Mouse (Mus musculus) midbrain, embryonic 14.5 days (tissue): ENCODE data around the gene Gm45902. TPM values are rescaled to one million over a fixed set of nuclear protein-coding genes. Genes with fewer than 3 reads are reported as not detected.
A peak's percentile ranks its signal among the peaks of the same experiment; 100 is the strongest.

Source experiments
- ATAC-seq: fragments of 200-750 bp; cut with Nextera tagmentation; 2 replicates; pipeline ENCODE4 v1.8.0; 2017; ENCODE audit warnings: moderate number of reproducible peaks, moderate library complexity; ENCODE audit not compliant: low FRiP score, low TSS enrichment
- DNase-seq: peaks from one replicate; pipeline ENCODE4 v3.0.0-alpha.2; 2015
- H3K27ac ChIP-seq: fragments of 300-500 bp; sonication (generic); replicated peaks from 2 replicates; pipeline ENCODE4 v1.5.1; 2014; ENCODE audit warnings: mild to moderate bottlenecking, low read depth, low read length, moderate library complexity
- H3K27me3 ChIP-seq: fragments of 300-500 bp; sonication (generic); 2 replicates; pipeline ENCODE4 v1.6.1; 2014; ENCODE audit warnings: low read length, control low read depth, mixed read lengths; ENCODE audit not compliant: control insufficient read depth, insufficient read depth
- H3K36me3 ChIP-seq: fragments of 300-500 bp; sonication (generic); 2 replicates; pipeline ENCODE4 v1.6.1; 2014; ENCODE audit warnings: low read length, control low read depth; ENCODE audit not compliant: control insufficient read depth, insufficient read depth
- H3K4me1 ChIP-seq: fragments of 300-500 bp; sonication (generic); 2 replicates; pipeline ENCODE4 v1.6.1; 2014; ENCODE audit warnings: mild to moderate bottlenecking, antibody characterized with exemption, low read length, control low read depth; ENCODE audit not compliant: control insufficient read depth, insufficient read depth
- H3K4me2 ChIP-seq: fragments of 300-500 bp; sonication (generic); 2 replicates; pipeline ENCODE4 v1.6.1; 2014; ENCODE audit warnings: mild to moderate bottlenecking, low read length, moderate library complexity
- H3K4me3 ChIP-seq: fragments of 300-500 bp; sonication (generic); replicated peaks from 2 replicates; pipeline ENCODE4 v1.5.1; 2014; ENCODE audit warnings: low read depth, low read length
- H3K9ac ChIP-seq: fragments of 300-500 bp; sonication (generic); replicated peaks from 2 replicates; pipeline ENCODE4 v1.6.1; 2014; ENCODE audit warnings: mild to moderate bottlenecking, low read length, moderate library complexity
- H3K9me3 ChIP-seq: fragments of 300-500 bp; sonication (generic); 2 replicates; pipeline ENCODE4 v1.6.1; 2016; ENCODE audit warnings: low read length, control low read depth, mixed read lengths; ENCODE audit not compliant: control insufficient read depth
- WGBS: fragments of 180-500 bp; shearing (Covaris S2); extraction: QIAGEN DNeasy Blood & Tissue Kit; methylation state at CpG from one replicate; pipeline ENCODE4 v1.1.7; 2014; 5-methylcytosine and 5-hydroxymethylcytosine counted together
- polyA plus RNA-seq: library from polyadenylated mRNA; unstranded; fragments of >200 nt; fragmentation: Nextera tagmentation; extraction: Ambion mirVana; gene quantifications from 2 replicates; pipeline ENCODE4 v1.2.1, GENCODE M21; 2014

Gene Gm45902
- polyA plus RNA-seq, 1 experiment from 2014 or later, result 8.5 TPM

DNA sequence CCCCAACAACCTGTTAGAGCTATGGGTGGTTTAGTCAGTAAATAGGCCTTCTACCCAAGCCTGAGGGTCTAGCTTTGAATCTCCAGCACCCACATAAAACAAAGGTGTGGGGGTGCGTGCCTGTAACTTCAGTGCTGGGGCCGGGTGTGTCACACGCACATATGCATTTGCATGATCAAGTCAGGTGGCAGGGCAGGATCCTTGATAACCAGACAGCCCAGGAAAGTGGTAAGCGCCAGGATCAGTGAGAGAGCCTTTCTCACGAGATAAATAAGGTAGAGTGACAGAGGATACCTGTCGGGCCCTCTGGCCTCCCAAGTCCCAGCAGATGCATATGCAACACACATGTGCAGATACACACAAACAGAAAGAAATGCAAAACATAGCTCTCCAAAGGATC lies 13.0 kb downstream of the Gm45902 start:
- 95% methylated on average over 6 of the region's 6 CpGs for WGBS
- no peak overlapping the region for H3K9ac ChIP-seq
- no peaks in the 10 kb centered on the region for H3K4me1 ChIP-seq
- no peak overlapping the region for H3K27ac ChIP-seq
- no peak overlapping the region for H3K4me2 ChIP-seq
- no peaks in the 10 kb centered on the region for H3K9me3 ChIP-seq
- no peak overlapping the region for H3K4me3 ChIP-seq
- H3K27me3 ChIP-seq, result no peaks in the 10 kb centered on the region
- peaks cover 68% of the 10 kb centered on the region for H3K36me3 ChIP-seq
- no peak for ATAC-seq
- no peak for DNase-seq

DNA sequence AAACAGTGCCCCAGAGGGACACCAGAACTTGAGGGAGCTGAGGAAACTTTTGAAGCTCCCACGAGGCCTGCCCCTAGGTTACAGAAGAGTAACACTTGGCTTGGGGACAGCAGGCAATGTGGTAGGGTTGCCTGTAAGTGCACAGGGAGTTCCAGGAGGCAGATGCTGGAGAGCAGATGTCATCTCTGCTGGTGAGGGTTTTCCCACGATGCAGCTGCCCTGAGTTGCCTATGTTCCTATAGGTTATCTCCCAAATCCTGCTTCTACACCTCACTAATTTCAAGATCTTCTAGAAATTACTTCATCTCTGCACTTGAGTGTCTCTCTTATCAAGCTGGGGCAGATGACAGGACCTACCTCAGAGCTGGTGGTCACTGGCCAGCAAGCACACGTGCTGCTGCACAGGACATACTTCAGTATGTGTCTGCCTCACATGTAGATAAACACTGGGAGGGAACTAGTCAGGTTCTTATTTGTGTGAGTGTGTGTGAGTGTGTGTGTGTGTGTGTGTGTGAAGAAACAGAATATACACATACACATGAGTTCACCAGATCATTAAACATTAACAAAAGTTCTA lies 18.7 kb downstream of the Gm45902 start:
- H3K36me3 ChIP-seq, result peaks cover 82% of the 10 kb centered on the region

DNA sequence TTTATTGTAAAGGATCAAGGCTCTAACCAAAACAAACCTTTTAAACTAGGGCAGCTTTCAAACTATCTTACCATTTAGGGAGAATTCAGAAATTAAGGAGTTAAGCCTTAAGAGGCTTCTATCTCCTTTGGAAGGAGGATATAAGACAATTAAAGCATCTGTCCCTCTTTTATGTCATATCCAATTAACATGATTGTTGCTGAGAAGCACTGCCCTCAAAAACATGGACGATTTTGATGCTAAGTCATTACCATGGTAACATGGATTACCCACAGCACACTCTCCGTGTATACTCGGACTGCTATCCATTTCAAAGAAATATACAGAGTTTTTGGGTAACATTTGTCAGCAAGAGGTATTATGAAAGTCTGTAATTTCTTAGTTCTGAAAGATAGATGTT lies 22.8 kb downstream of the Gm45902 start:
- no peak overlapping the region for H3K27ac ChIP-seq
- no peak overlapping the region for H3K9ac ChIP-seq
- peaks cover 49% of the 10 kb centered on the region for H3K36me3 ChIP-seq
- H3K4me3 ChIP-seq, result no peak overlapping the region
- no peak overlapping the region for H3K4me2 ChIP-seq
- H3K4me1 ChIP-seq, result no peaks in the 10 kb centered on the region
- WGBS, result 54% methylated on average over 3 of the region's 3 CpGs
- ATAC-seq, result no peak
- H3K27me3 ChIP-seq, result no peaks in the 10 kb centered on the region
- no peaks in the 10 kb centered on the region for H3K9me3 ChIP-seq
- no peak for DNase-seq

More for the DNA sequence above, 18.7 kb downstream of the Gm45902 start:
- no peak overlapping the region for H3K27ac ChIP-seq
- 95% methylated on average over 3 of the region's 3 CpGs for WGBS
- DNase-seq, result no peak
- H3K4me1 ChIP-seq, result no peaks in the 10 kb centered on the region
- ATAC-seq, result no peak
- H3K9ac ChIP-seq, result no peak overlapping the region
- no peaks in the 10 kb centered on the region for H3K9me3 ChIP-seq
- no peak overlapping the region for H3K4me2 ChIP-seq
- no peak overlapping the region for H3K4me3 ChIP-seq
- H3K27me3 ChIP-seq, result no peaks in the 10 kb centered on the region

DNA sequence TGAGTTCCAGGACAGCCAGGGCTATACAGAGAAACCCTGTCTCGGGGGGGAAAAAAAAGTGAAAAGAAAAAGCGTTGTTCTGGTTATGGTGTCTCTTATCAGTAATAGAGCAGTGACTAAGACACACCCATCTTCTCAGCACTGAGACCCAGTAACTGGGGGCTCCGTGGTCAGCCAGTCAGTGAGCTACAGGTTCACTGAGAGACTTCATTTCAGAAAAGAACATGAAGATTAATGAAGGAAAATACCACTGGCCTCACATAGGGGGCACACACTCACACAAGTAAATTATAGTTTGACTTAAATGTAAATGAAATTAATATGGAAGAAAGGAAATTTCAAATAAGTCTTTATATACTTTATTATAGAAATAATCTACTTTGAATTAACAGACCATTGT lies 32.4 kb downstream of the Gm45902 start:
- Histone ChIP-seq H3K27me3 (no peaks in the 10 kb centered on the region), H3K9ac (no peak overlapping the region), H3K4me3 (no peak overlapping the region), H3K27ac (no peak overlapping the region), H3K36me3 (no peaks in the 10 kb centered on the region), H3K4me2 (no peak overlapping the region), H3K9me3 (no peaks in the 10 kb centered on the region), H3K4me1 (peaks cover 5% of the 10 kb centered on the region; the same call in 1 of the 2 replicates)
- DNase-seq (no peak), ATAC-seq (no peak)
- 82% methylated on average over 3 of the region's 3 CpGs for WGBS

DNA sequence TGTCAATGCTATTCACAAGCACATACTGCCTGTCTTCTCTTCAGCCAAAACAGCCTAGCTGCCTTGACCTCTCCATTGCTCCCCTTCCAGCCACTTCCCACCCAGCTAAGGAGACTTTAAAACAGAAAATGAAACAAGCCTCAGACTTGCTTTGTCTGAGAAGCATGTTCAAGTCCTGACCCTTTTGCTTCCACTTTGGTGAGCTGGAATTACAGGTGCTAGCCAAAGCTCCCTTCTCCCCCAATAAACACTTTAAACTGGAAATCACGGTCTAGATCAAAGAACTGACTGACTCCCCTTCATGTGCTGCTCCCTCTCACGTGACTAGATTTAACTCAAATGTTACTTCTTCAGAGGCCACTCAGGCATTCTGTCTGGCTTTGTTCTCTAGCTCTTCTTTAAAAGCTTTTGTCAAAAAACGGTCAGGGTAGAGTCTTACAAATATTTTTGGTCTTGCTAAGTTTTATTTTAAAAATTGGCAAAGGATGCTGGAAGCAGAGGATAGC lies 36.8 kb downstream of the Gm45902 start:
- no peaks in the 10 kb centered on the region for H3K27me3 ChIP-seq
- ATAC-seq (no peak), DNase-seq (no peak)
- H3K4me1 ChIP-seq, result peaks cover 12% of the 10 kb centered on the region; the same call in 1 of the 2 replicates
- H3K27ac ChIP-seq, result no peak overlapping the region
- WGBS, result 61% methylated on average over 3 of the region's 3 CpGs
- H3K36me3 ChIP-seq, result no peaks in the 10 kb centered on the region
- H3K4me3 ChIP-seq, result no peak overlapping the region
- peak overlapping the region; percentile 78 for H3K4me2 ChIP-seq
- no peak overlapping the region for H3K9ac ChIP-seq
- H3K9me3 ChIP-seq, result no peaks in the 10 kb centered on the region

DNA sequence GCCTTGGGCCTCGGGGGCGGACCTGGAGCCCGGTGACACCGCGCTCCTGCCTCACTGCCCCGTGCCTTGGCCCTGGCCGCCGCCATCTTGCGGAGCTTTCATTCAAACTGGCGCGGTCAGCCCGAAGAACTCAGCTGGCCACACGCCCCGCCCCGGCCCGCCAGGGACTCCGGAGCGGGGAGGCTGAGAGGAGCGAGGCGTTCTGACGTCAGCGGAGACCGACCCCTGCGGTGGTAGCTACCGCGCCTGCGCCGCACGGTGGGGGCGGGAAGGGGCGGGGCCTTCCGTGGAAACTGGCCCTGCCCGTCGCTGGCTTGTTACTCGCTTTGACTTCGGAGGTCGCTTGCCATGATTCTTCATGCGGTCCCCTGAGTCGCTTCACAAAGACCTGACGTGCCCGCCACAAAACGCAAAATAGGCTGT lies 37.7 kb downstream of the Gm45902 start, which contains the start of gene Suv39h2:
Gene Suv39h2, minus strand, starts transcription at position 171 of the 423 bp plus-strand sequence.
- ATAC-seq, result peak; percentile 97

DNA sequence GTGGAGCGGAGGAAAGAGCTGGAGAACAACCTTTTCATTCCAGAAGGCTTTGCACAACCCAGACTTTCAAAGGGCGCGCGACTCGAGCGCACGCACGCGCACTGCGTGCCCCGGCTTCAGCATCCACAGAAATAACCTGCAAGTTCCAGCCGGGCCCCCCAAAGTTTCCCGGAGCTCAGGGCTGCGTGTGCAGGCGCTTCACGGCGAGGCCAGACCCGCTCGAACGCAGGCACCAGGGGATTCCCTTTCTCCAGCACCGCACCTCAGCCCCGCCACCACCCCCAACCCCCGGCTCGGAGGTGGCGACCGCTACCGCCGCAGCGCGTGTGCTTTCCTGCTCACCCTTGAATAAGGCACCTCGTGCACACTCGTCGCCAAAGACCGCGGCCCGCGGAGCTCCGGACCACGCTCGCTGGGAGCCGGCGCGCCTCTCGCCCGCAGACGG lies 38.2 kb downstream of the Gm45902 start:
- Histone ChIP-seq H3K4me3 (peak overlapping the region; percentile 96), H3K36me3 (peaks cover 9% of the 10 kb centered on the region; the same call in 1 of the 2 replicates), H3K4me1 (peaks cover 12% of the 10 kb centered on the region; the same call in 1 of the 2 replicates), H3K27me3 (no peaks in the 10 kb centered on the region), H3K4me2 (peak overlapping the region; percentile 78), H3K27ac (peak overlapping the region; percentile 85), H3K9me3 (no peaks in the 10 kb centered on the region), H3K9ac (peak overlapping the region; percentile 68)
- peak; percentile 81 for ATAC-seq
- peak; percentile 88 for DNase-seq
- WGBS, result under 1% methylated on average over 46 of the region's 46 CpGs

More for the DNA sequence above, 37.7 kb downstream of the Gm45902 start, which contains the start of gene Suv39h2:
- under 1% methylated on average over 42 of the region's 42 CpGs for WGBS
- Histone ChIP-seq H3K4me2 (peak within 1 kb of the TSS; percentile 78), H3K27me3 (no peaks in the 10 kb centered on the region), H3K9ac (peak within 1 kb of the TSS; percentile 68), H3K9me3 (no peaks in the 10 kb centered on the region), H3K4me3 (peak within 1 kb of the TSS; percentile 96), H3K4me1 (peaks cover 12% of the 10 kb centered on the region; the same call in 1 of the 2 replicates), H3K27ac (peak within 1 kb of the TSS; percentile 85), H3K36me3 (peaks cover 7% of the 10 kb centered on the region; the same call in 1 of the 2 replicates)
- peak; percentile 98 for DNase-seq

DNA sequence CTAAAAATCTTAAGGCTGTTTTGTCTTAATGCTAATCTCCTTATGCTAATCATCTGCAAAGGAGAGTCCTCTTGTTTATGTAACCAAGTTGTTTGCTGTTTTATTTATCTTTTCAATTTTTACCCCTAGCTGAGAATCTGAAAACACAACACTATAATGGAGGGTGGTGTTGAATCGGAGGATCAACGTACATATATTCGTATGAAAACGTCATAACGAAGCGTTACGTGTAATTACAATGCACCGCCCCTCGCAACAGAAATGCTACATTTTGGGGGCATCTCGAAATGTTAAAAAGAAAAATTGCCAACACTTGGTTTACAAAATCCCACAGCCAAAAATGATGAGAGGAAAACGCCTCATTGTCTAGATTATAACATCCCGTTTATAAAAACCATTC lies 38.7 kb downstream of the Gm45902 start:
- H3K4me2 ChIP-seq, result peak overlapping the region; percentile 78
- DNase-seq (peak; percentile 11), ATAC-seq (no peak)
- H3K4me1 ChIP-seq, result peaks cover 12% of the 10 kb centered on the region; the same call in 1 of the 2 replicates
- no peaks in the 10 kb centered on the region for H3K9me3 ChIP-seq
- H3K36me3 ChIP-seq, result peaks cover 9% of the 10 kb centered on the region; the same call in 1 of the 2 replicates
- no peaks in the 10 kb centered on the region for H3K27me3 ChIP-seq
- peak overlapping the region; percentile 85 for H3K27ac ChIP-seq
- under 1% methylated on average over 12 of the region's 12 CpGs for WGBS
- H3K9ac ChIP-seq, result peak overlapping the region; percentile 68
- peak overlapping the region; percentile 96 for H3K4me3 ChIP-seq

DNA sequence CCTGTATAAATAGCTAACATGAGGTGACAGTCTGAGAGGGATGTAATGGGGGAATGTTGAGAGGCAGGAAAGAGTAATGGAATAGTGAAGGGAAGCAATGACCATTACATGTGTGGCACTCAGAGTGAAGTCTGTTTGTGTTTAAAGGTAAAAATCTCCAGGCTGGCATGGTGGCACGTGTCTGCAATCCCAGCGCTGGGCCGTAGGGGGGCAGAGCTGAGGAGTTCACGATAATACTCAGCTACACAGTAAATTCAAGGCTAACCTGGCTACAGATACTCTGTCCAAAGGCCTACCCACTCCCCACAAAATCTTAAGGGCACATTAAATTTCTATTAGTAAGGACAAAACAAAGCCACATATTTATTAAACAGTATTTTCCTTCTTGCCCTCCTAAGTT lies 56.0 kb downstream of the Gm45902 start:
- DNase-seq (no peak), ATAC-seq (no peak)
- Histone ChIP-seq H3K27ac (no peak overlapping the region), H3K9me3 (no peaks in the 10 kb centered on the region), H3K27me3 (no peaks in the 10 kb centered on the region), H3K4me2 (no peak overlapping the region), H3K4me1 (no peaks in the 10 kb centered on the region), H3K4me3 (no peak overlapping the region), H3K9ac (no peak overlapping the region), H3K36me3 (peaks cover 64% of the 10 kb centered on the region)
- WGBS, result 80% methylated on average over 4 of the region's 4 CpGs
